Mouse (Mus musculus) CH12.LX (cell line): ENCODE data around the gene Pitpnm2.

ENCODE experiments used
- CHD1 ChIP-seq: IDR thresholded peaks from 2 replicates; pipeline ENCODE4 v1.6.1; 2012; ENCODE audit warnings: low read depth, low read length, improper control_type of control experiment, inconsistent platforms
- CTCF ChIP-seq, 2 experiments: IDR thresholded peaks in 1 of 2; conservative IDR thresholded peaks in 1 of 2; 2 replicates each; pipeline ENCODE4 v1.5.1; 2011 to 2012; ENCODE audit warnings: low read depth in 2 of 2, low read length in 2 of 2, improper control_type of control experiment in 1 of 2, inconsistent platforms in 1 of 2, mild to moderate bottlenecking in 1 of 2, moderate library complexity in 1 of 2
- E2F4 ChIP-seq: IDR thresholded peaks from 2 replicates; pipeline ENCODE4 v1.6.1; 2011; ENCODE audit warnings: low read depth, low read length, improper control_type of control experiment; ENCODE audit not compliant: insufficient replicate concordance
- ETS1 ChIP-seq: conservative IDR thresholded peaks from 2 replicates; pipeline ENCODE4 v1.6.1; 2012; ENCODE audit warnings: low read depth, mild to moderate bottlenecking, inconsistent platforms, low read length, improper control_type of control experiment, moderate library complexity
- GABPA ChIP-seq: IDR thresholded peaks from 2 replicates; pipeline ENCODE4 v1.6.1; 2012; ENCODE audit warnings: low read depth, low read length, improper control_type of control experiment, inconsistent platforms; ENCODE audit not compliant: insufficient replicate concordance
- HCFC1 ChIP-seq: IDR thresholded peaks from 2 replicates; pipeline ENCODE4 v1.6.1; 2012; ENCODE audit warnings: low read depth, mild to moderate bottlenecking, inconsistent platforms, low read length, improper control_type of control experiment
- JUND ChIP-seq: conservative IDR thresholded peaks from 2 replicates; pipeline ENCODE4 v1.6.1; 2011; ENCODE audit warnings: low read depth, low read length, improper control_type of control experiment
- MAX ChIP-seq: IDR thresholded peaks from 2 replicates; pipeline ENCODE4 v1.6.1; 2011; ENCODE audit warnings: low read length, improper control_type of control experiment
- MYC ChIP-seq: IDR thresholded peaks from 2 replicates; pipeline ENCODE4 v1.6.1; 2011; ENCODE audit warnings: low read depth, mild to moderate bottlenecking, improper control_type of control experiment, low read length
- POLR2A ChIP-seq: IDR thresholded peaks from 2 replicates; pipeline ENCODE4 v1.6.1; 2011; ENCODE audit warnings: low read depth, mild to moderate bottlenecking, improper control_type of control experiment, low read length
- POLR2AphosphoS2 ChIP-seq: IDR thresholded peaks from 2 replicates; pipeline ENCODE4 v1.6.1; 2011; ENCODE audit warnings: low read depth, low read length, improper control_type of control experiment
- TBP ChIP-seq: conservative IDR thresholded peaks from 2 replicates; pipeline ENCODE4 v1.6.1; 2011; ENCODE audit warnings: low read depth, low read length, improper control_type of control experiment
- ZC3H11A ChIP-seq: IDR thresholded peaks from 2 replicates; pipeline ENCODE4 v1.6.1; 2012; ENCODE audit warnings: low read depth, mild to moderate bottlenecking, inconsistent platforms, low read length, improper control_type of control experiment

- TF ChIP-seq MAX (no peak), ETS1 (no peak), CTCF (conservative IDR thresholded peaks at IDR 0.05 in 1 of 2, IDR thresholded peaks at IDR 0.05 in 1 of 2; ENCODE audit: low read depth in 2 of 2, low read length in 2 of 2) (no peak), ZC3H11A (no peak), TBP (no peak), POLR2A (no peak), E2F4 (no peak), CHD1 (no peak), HCFC1 (no peak), JUND (no peak), GABPA (no peak), MYC (no peak), POLR2AphosphoS2 (no peak)
These were observed 100.5 kb downstream of the Pitpnm2 start for GRCm38 (mm10) chr5:124149028-124149427.
